Mouse (Mus musculus) retina, adult 2 months (tissue): ENCODE data around the gene Vmn1r117.
"Not testable (repeated sequence)": the region's sequence is repeated elsewhere in the genome, so short reads cannot be mapped to it uniquely, and the experiment has no call there.

Source experiments
- DNase-seq: peaks from one replicate; pipeline ENCODE4 v3.0.0-alpha.2; 2012; ENCODE audit warnings: low read depth, low spot score

The Vmn1r117 gene

DNA sequence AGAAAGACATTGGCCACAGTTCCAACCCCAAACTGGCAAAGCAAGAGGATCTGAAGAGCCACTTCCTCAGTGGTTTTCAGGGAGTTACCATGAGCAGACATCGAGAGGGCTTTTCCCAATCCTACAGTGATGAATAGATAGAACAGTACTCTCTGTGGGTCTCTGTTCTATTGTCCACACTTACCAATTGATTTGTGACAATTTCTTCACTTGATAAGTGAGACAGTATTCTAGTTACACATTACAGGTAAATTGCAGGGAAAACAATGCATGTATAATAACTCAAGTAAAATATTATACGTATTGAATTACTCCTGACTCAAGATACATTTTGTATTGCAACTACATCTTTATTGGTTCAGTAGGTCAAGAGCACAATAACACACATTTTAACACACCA, at the start of gene Vmn1r117:
Gene Vmn1r117, minus strand, starts transcription at position 101 of the 400 bp plus-strand sequence.
- DNase-seq, result not testable (repeated sequence)

- DNase-seq, result not testable (repeated sequence)
These were observed 28.3 kb upstream of the Vmn1r117 start, which contains the start of gene Vmn1r118 for GRCm38 (mm10) chr7:20912247-20912646. Gene Vmn1r118, minus strand, starts transcription at chr7:20912347.

DNA sequence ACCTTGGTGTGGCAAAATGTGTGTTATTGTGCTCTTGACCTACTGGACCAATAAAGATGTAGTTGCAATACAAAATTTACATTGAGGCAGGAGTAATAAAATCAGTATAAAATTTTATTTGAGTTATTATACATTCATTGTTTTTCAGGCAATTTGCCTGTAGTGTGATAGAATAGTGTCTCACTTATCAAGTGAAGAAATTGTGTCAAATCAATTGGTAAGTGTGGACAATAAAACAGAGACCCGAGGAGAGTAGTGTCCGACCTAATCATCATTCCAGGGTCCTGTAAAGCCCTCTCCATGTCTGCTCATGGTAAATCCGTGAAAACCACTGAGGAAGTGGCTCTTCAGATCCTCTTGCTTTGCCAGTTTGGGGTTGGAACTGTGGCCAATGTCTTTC, 12.0 kb downstream of the Vmn1r117 start, which contains the start of gene Vmn1r116:
Gene Vmn1r116, plus strand, starts transcription at position 301 of the 400 bp plus-strand sequence.
- not testable (repeated sequence) for DNase-seq

GRCm38 (mm10) chr7:20844885-20845284, 39.0 kb downstream of the Vmn1r117 start, which contains the start of gene Vmn1r115:
Gene Vmn1r115, minus strand, starts transcription at chr7:20844985.
- DNase-seq, result not testable (repeated sequence)
